8 mouse cellular contexts compared by ENCODE assay signal in the genomic region with DNA sequence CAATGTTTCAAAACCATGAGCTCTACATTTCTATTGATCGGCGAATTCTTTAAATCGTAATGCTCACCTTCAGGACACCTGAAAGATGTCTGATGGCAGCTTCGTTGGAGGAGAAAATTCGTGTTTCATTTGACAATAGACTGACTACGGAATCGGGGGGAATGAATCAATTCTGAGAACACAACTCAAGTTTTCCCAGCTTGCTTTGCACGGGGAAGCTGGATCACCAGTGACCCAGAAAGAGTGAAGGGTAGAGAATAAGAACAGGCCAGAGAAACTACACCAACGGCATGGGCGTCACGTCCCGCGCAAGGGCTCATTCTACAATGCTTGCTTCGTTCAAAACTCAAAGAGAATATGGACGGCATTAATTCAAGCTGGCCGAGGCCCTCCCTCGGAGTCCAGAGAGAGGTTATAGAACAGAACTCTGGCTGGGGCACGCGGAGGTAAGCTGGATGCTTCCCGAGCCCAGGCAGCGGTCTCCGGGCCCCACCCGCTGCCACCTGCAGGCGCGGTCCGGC. TPM values are rescaled to one million over a fixed set of nuclear protein-coding genes. Genes with fewer than 3 reads are reported as not detected.
DNase-seq lines count a peak whose midpoint lies in the region; ATAC-seq lines count a peak whose summit lies in the region.

No protein-coding gene starts in this region.

- H3K36me3 ChIP-seq in kidney, embryonic 15.5 days = peaks cover 27% of the 10 kb centered on the region
- H3K36me3 ChIP-seq in hindbrain, embryonic 15.5 days = peaks cover 13% of the 10 kb centered on the region; the same call in 1 of the 2 replicates
- no peaks in the 10 kb centered on the region for H3K36me3 ChIP-seq in midbrain, embryonic 15.5 days (replicated peaks)

- no peak for DNase-seq in kidney, postnatal 10 days
- DNase-seq in adrenal gland, postnatal 4 days (ENCODE audit: low spot score in 2 of 2) = no peak
- DNase-seq in adrenal gland, postnatal 10 days = no peak
- no peak for DNase-seq in frontal cortex, postnatal 14 days (ENCODE audit: low spot score in 2 of 2)

- H3K27me3 ChIP-seq in kidney, embryonic 15.5 days = no peaks in the 10 kb centered on the region
- no peaks in the 10 kb centered on the region for H3K27me3 ChIP-seq in hindbrain, embryonic 15.5 days
- H3K27me3 ChIP-seq in midbrain, embryonic 15.5 days (replicated peaks) = no peaks in the 10 kb centered on the region

- peak overlapping the region; percentile 79 for H3K4me2 ChIP-seq in kidney, embryonic 15.5 days
- H3K4me2 ChIP-seq in hindbrain, embryonic 15.5 days = peak overlapping the region; percentile 58
- H3K4me2 ChIP-seq in midbrain, embryonic 15.5 days = peak overlapping the region; percentile 50

- 8% methylated on average over 26 of the region's 26 CpGs for WGBS in kidney, embryonic 15.5 days
- 6% methylated on average over 21 of the region's 26 CpGs for WGBS in hindbrain, embryonic 15.5 days
- WGBS in midbrain, embryonic 15.5 days = 6% methylated on average over 26 of the region's 26 CpGs

- ATAC-seq in kidney, embryonic 15.5 days (replicated peaks; ENCODE audit: low FRiP score) = no peak
- peak; percentile 0; the same call in 1 of the 2 replicates for ATAC-seq in hindbrain, embryonic 15.5 days (ENCODE audit: low FRiP score, low read depth)
- ATAC-seq in midbrain, embryonic 15.5 days (replicated peaks) = no peak; the same call in 1 of the 2 replicates

- H3K9ac ChIP-seq in kidney, embryonic 15.5 days = peak overlapping the region; percentile 66
- peak overlapping the region; percentile 71 for H3K9ac ChIP-seq in hindbrain, embryonic 15.5 days
- peak overlapping the region; percentile 77 for H3K9ac ChIP-seq in midbrain, embryonic 15.5 days

- peak overlapping the region; percentile 77 for H3K4me3 ChIP-seq in kidney, embryonic 15.5 days (replicated peaks)
- H3K4me3 ChIP-seq in brown adipose tissue, adult 24 weeks (ENCODE audit: insufficient read depth, low read depth, low read length) = peak overlapping the region; percentile 78
- peak overlapping the region; percentile 63 for H3K4me3 ChIP-seq in hindbrain, embryonic 15.5 days
- H3K4me3 ChIP-seq in midbrain, embryonic 15.5 days = peak overlapping the region; percentile 70

- H3K4me1 ChIP-seq in kidney, embryonic 15.5 days = peaks cover 52% of the 10 kb centered on the region
- H3K4me1 ChIP-seq in brown adipose tissue, adult 24 weeks (ENCODE audit: control insufficient read depth, insufficient read depth, insufficient read length, low read length) = peaks cover 19% of the 10 kb centered on the region
- H3K4me1 ChIP-seq in hindbrain, embryonic 15.5 days (replicated peaks) = peaks cover 46% of the 10 kb centered on the region
- peaks cover 55% of the 10 kb centered on the region for H3K4me1 ChIP-seq in midbrain, embryonic 15.5 days

- H3K9me3 ChIP-seq in kidney, embryonic 15.5 days (replicated peaks) = no peaks in the 10 kb centered on the region
- H3K9me3 ChIP-seq in hindbrain, embryonic 15.5 days = no peaks in the 10 kb centered on the region
- H3K9me3 ChIP-seq in midbrain, embryonic 15.5 days = no peaks in the 10 kb centered on the region

- peak overlapping the region; percentile 86 for H3K27ac ChIP-seq in kidney, embryonic 15.5 days
- peak overlapping the region; percentile 82 for H3K27ac ChIP-seq in brown adipose tissue, adult 24 weeks (replicated peaks; ENCODE audit: low read depth, low read length)
- peak overlapping the region; percentile 90 for H3K27ac ChIP-seq in hindbrain, embryonic 15.5 days (replicated peaks)
- peak overlapping the region; percentile 88 for H3K27ac ChIP-seq in midbrain, embryonic 15.5 days

RNA-seq across cellular contexts. Expression of a gene that starts 0.5 kb away (rescaled TPM):
- polyA plus RNA-seq in kidney, embryonic 15.5 days (2015; fragmentation: Nextera tagmentation; extraction: Ambion mirVana) = 6.4 and 6.6 TPM in 2 replicates
- 5.0 and 5.7 TPM in 2 replicates for polyA plus RNA-seq in brown adipose tissue, adult 24 weeks (2012; ENCODE audit: insufficient read depth, insufficient read length, missing spikeins)
- polyA plus RNA-seq in hindbrain, embryonic 15.5 days (2015; fragmentation: Nextera tagmentation; extraction: Ambion mirVana) = 31.3 and 32.8 TPM in 2 replicates
- polyA plus RNA-seq in midbrain, embryonic 15.5 days (2015; fragmentation: Nextera tagmentation; extraction: Ambion mirVana) = 36.2 and 38.0 TPM in 2 replicates
- 10 to 100 TPM; 21.0 to 23.6 TPM for total RNA-seq in adrenal gland, postnatal 4 days (2021)
- 10 to 100 TPM in 1 of 2 experiments, 1 to 10 TPM in 1; 8.4 to 12.8 TPM for total RNA-seq in adrenal gland, postnatal 10 days (2021)

RNA-seq across cellular contexts. Expression of a gene that starts 0.7 kb away (rescaled TPM):
- polyA plus RNA-seq in kidney, embryonic 15.5 days (2015; fragmentation: Nextera tagmentation; extraction: Ambion mirVana) = 23.6 and 24.1 TPM in 2 replicates
- polyA plus RNA-seq in brown adipose tissue, adult 24 weeks (2012; ENCODE audit: insufficient read depth, insufficient read length, missing spikeins) = 5.7 and 6.9 TPM in 2 replicates
- polyA plus RNA-seq in hindbrain, embryonic 15.5 days (2015; fragmentation: Nextera tagmentation; extraction: Ambion mirVana) = 18.0 and 22.1 TPM in 2 replicates
- polyA plus RNA-seq in midbrain, embryonic 15.5 days (2015; fragmentation: Nextera tagmentation; extraction: Ambion mirVana) = 23.2 and 24.8 TPM in 2 replicates
- total RNA-seq in adrenal gland, postnatal 4 days (2021) = 10 to 100 TPM; 47.0 to 56.6 TPM
- 10 to 100 TPM; 41.9 to 44.0 TPM for total RNA-seq in adrenal gland, postnatal 10 days (2021)

RNA-seq across cellular contexts. Expression of a gene that starts 37.6 kb away (rescaled TPM):
- 0.31 TPM in 1 of 2 replicates, not detected in the other for polyA plus RNA-seq in kidney, embryonic 15.5 days (2015; fragmentation: Nextera tagmentation; extraction: Ambion mirVana)
- polyA plus RNA-seq in brown adipose tissue, adult 24 weeks (2012; ENCODE audit: insufficient read depth, insufficient read length, missing spikeins) = not detected in 2 replicates
- 1.6 and 1.7 TPM in 2 replicates for polyA plus RNA-seq in hindbrain, embryonic 15.5 days (2015; fragmentation: Nextera tagmentation; extraction: Ambion mirVana)
- 3.6 and 6.4 TPM in 2 replicates for polyA plus RNA-seq in midbrain, embryonic 15.5 days (2015; fragmentation: Nextera tagmentation; extraction: Ambion mirVana)
- total RNA-seq in adrenal gland, postnatal 4 days (2021) = not detected
- total RNA-seq in adrenal gland, postnatal 10 days (2021) = not detected

RNA-seq across cellular contexts. Expression of a gene that starts 49.7 kb away (rescaled TPM):
- polyA plus RNA-seq in kidney, embryonic 15.5 days (2015; fragmentation: Nextera tagmentation; extraction: Ambion mirVana) = 20.6 and 24.4 TPM in 2 replicates
- polyA plus RNA-seq in brown adipose tissue, adult 24 weeks (2012; ENCODE audit: insufficient read depth, insufficient read length, missing spikeins) = 8.1 and 8.2 TPM in 2 replicates
- 6.0 and 6.8 TPM in 2 replicates for polyA plus RNA-seq in hindbrain, embryonic 15.5 days (2015; fragmentation: Nextera tagmentation; extraction: Ambion mirVana)
- 5.5 and 6.4 TPM in 2 replicates for polyA plus RNA-seq in midbrain, embryonic 15.5 days (2015; fragmentation: Nextera tagmentation; extraction: Ambion mirVana)
- 10 to 100 TPM; 77.6 to 83.7 TPM for total RNA-seq in adrenal gland, postnatal 4 days (2021)
- total RNA-seq in adrenal gland, postnatal 10 days (2021) = 10 to 100 TPM; 45.4 to 45.5 TPM

RNA-seq across cellular contexts. Expression of a gene that starts 52.6 kb away (rescaled TPM):
- not detected in 2 replicates for polyA plus RNA-seq in kidney, embryonic 15.5 days (2015; fragmentation: Nextera tagmentation; extraction: Ambion mirVana)
- not detected in 2 replicates for polyA plus RNA-seq in brown adipose tissue, adult 24 weeks (2012; ENCODE audit: insufficient read depth, insufficient read length, missing spikeins)
- 0.19 and 0.35 TPM in 2 replicates for polyA plus RNA-seq in hindbrain, embryonic 15.5 days (2015; fragmentation: Nextera tagmentation; extraction: Ambion mirVana)
- not detected in 2 replicates for polyA plus RNA-seq in midbrain, embryonic 15.5 days (2015; fragmentation: Nextera tagmentation; extraction: Ambion mirVana)
- under 1 TPM; 0.39 to 0.56 TPM for total RNA-seq in adrenal gland, postnatal 4 days (2021)
- not detected for total RNA-seq in adrenal gland, postnatal 10 days (2021)
